Mouse (Mus musculus) ZHBTc4 (cell line): ENCODE data around the gene Olfr920.

Experiments used
- DNase-seq: peaks from one replicate; pipeline ENCODE4 v3.0.0-alpha.2; 2011; ENCODE audit warnings: low read depth, low spot score

The Olfr920 gene

GRCm38 (mm10) chr9:38751999-38752398 lies at the start of gene Olfr920:
Gene Olfr920, plus strand, starts transcription at chr9:38752299.
- no peak for DNase-seq

- peak; percentile 43 for DNase-seq
Observed at GRCm38 (mm10) chr9:38718102-38718501, 34.0 kb upstream of the Olfr920 start, which contains the start of gene Vwa5a. Gene Vwa5a, plus strand, starts transcription at chr9:38718268.

GRCm38 (mm10) chr9:38718927-38719441 lies 33.1 kb upstream of the Olfr920 start:
- peak; percentile 45 for DNase-seq

GRCm38 (mm10) chr9:38724044-38724443 lies 28.1 kb upstream of the Olfr920 start:
- DNase-seq = no peak

GRCm38 (mm10) chr9:38728218-38728617 lies 23.9 kb upstream of the Olfr920 start:
- DNase-seq = no peak

- DNase-seq = no peak
Observed at GRCm38 (mm10) chr9:38741408-38741807, 10.7 kb upstream of the Olfr920 start.

GRCm38 (mm10) chr9:38744619-38745315 lies 7.3 kb upstream of the Olfr920 start:
- peak; percentile 35 for DNase-seq

- DNase-seq = no peak
Observed at GRCm38 (mm10) chr9:38772768-38773167, 20.7 kb downstream of the Olfr920 start, which contains the start of gene Olfr921. Gene Olfr921, plus strand, starts transcription at chr9:38773068.

- no peak for DNase-seq
Observed at GRCm38 (mm10) chr9:38792689-38793088, 40.6 kb downstream of the Olfr920 start.

- no peak for DNase-seq
Observed at GRCm38 (mm10) chr9:38805696-38806095, 53.6 kb downstream of the Olfr920 start.
